ENCODE assay signal across 21 mouse cellular contexts in the genomic region with DNA sequence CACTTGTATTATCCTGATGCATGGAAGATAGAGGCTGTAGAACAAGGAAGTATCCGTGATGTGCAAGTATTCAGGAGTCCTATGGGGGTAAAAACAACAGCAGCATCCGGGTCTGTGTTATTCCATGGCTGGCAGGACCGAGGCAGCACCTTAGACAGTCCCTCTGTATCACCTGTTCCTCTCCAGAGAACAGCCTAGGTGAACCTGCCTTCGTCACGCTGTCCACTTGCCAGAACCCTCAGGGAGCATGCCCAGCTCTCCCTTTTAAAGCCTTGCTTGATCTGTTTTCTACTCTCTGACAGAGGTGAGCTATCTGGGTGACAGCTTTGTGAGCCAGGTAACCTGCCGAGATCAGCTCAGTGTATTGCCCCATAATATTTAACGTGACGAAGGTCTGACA. TPM values are rescaled to one million over a fixed set of nuclear protein-coding genes. Genes with fewer than 3 reads are reported as not detected.
"Had no signal": no experiment of that assay in that cellular context is flagged by ENCODE, and none has a peak within 500 bp of the region (broad histone marks: within the 10 kb centered on the region; RNA-seq: fewer than 3 reads in every experiment).

No protein-coding gene starts in this region.

- H3K27ac ChIP-seq: limb, embryonic 10.5 days; limb, embryonic 13.5 days; liver, embryonic 12.5 days; liver, embryonic 15.5 days; lung, embryonic 15.5 days; midbrain, embryonic 10.5 days; midbrain, embryonic 13.5 days; neural tube, embryonic 13.5 days had no signal

- H3K4me3 ChIP-seq: limb, embryonic 10.5 days; limb, embryonic 13.5 days; liver, embryonic 12.5 days; liver, embryonic 15.5 days; lung, embryonic 15.5 days; megakaryocyte, embryonic 14.5 days; midbrain, embryonic 10.5 days; midbrain, embryonic 13.5 days; myocyte; neural tube, embryonic 13.5 days had no signal

- H3K27me3 ChIP-seq: limb, embryonic 13.5 days; liver, embryonic 12.5 days; liver, embryonic 15.5 days; lung, embryonic 15.5 days; megakaryocyte, embryonic 14.5 days; midbrain, embryonic 13.5 days; neural tube, embryonic 13.5 days had no signal

- H3K4me1 ChIP-seq: limb, embryonic 10.5 days; limb, embryonic 13.5 days; liver, embryonic 12.5 days; liver, embryonic 15.5 days; lung, embryonic 15.5 days; midbrain, embryonic 10.5 days; midbrain, embryonic 13.5 days; neural tube, embryonic 13.5 days had no signal

- DNase-seq: kidney, postnatal 14 days; kidney, postnatal 4 days; liver; lung, adult 18-20 months; lung, postnatal 10 days; lung, postnatal 36 days; retina, postnatal 1 day; right cerebral cortex, postnatal 25 days; thymus, adult 18-20 months; thymus, postnatal 4 days had no signal

RNA-seq across cellular contexts. Expression of a gene that starts 30.0 kb away (rescaled TPM):
- total RNA-seq: monocyte, adult 5-6 weeks had no signal

RNA-seq across cellular contexts. Expression of a gene that starts 41.2 kb away (rescaled TPM):
- total RNA-seq: monocyte, adult 5-6 weeks had no signal
